Mouse (Mus musculus) common myeloid progenitor, adult 5-6 weeks (primary cell): ENCODE data around the gene Krt7. TPM values are rescaled to one million over a fixed set of nuclear protein-coding genes. Genes with fewer than 3 reads are reported as not detected.

Source experiments
- ATAC-seq: replicated peaks from 2 replicates; pipeline ENCODE4 v1.8.0; 2016; ENCODE audit warnings: low read depth, mild to moderate bottlenecking, moderate TSS enrichment, inconsistent platforms; ENCODE audit not compliant: poor library complexity, severe bottlenecking
- total RNA-seq: library from RNA; stranded (forward); fragments of 200-1000, 187-1606 nt; gene quantifications from 2 replicates; pipeline ENCODE4 v1.2.3, GENCODE M21; 2017

The Krt7 gene
- total RNA-seq, 1 experiment from 2014 or later: 0.96 TPM

GRCm38 (mm10) chr15:101375956-101376775 is 34.7 kb upstream of the Krt7 start:
- no peak for ATAC-seq

GRCm38 (mm10) chr15:101376776-101377061 is 34.1 kb upstream of the Krt7 start:
- ATAC-seq: no peak

DNA sequence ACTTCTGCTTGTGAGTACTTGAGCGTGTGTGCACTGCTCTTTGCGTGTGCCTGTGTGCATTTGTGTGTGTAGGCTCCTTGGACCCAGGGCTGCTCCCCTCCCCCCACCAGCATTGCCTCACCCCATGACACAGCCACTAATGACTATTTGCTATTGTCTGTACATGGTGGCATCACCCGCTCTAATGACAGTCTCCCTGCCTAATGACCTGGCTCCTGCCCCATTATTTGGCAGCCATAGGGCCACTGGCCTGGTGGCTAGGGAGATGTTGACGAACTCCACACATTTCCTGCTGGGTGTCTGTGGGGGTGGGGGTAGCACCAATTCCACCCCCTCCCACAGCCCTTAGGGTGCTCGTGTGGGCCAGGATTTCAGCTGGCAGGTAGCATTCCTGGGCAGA is 32.2 kb upstream of the Krt7 start:
- no peak for ATAC-seq

- no peak for ATAC-seq
Observed at GRCm38 (mm10) chr15:101381758-101382157, 29.1 kb upstream of the Krt7 start.

GRCm38 (mm10) chr15:101382811-101383210 is 28.0 kb upstream of the Krt7 start:
- no peak for ATAC-seq

DNA sequence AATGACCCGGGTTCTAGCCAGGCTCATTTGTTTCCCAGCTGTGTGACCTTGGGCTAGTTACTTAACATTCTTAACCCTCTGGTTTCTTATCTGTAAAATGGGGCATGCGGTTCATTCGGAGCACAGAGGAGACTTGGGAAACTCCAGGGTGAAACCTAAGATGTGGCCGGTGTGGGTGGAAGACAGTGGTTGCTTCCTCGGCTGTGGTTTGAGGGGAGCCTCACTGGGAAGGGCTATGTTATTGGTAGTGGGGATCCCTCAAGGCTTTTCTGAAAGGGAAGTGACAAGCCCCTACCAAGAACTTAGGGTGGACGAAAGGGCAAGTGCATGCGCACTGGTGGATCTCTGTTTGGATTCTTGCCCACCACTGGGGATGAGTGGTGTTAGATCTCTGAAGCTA is 26.2 kb upstream of the Krt7 start:
- peak; percentile 30; the same call in 1 of the 2 replicates for ATAC-seq

DNA sequence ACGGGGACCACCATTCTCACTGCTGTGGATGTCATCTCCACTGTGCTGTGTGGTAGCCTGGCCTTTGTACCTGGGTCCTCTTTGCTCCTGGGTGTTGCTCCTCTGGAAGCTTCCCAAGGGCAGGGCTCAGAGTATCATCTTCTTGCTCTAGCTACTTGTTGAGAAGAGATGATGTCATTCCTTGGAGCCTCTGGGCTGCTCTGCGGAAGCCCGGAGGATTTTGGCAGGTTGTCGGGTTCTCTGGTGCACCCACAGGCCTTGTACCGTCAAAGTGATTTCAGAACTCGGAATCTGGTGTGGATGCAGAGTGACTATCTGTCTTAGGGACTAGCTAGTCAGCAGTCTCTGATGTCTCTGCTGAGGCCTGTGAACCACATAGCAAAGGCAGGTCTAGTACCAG is 25.8 kb upstream of the Krt7 start:
- ATAC-seq: no peak

GRCm38 (mm10) chr15:101387176-101387575 is 23.7 kb upstream of the Krt7 start:
- ATAC-seq: no peak

- peak; percentile 80 for ATAC-seq
Observed at GRCm38 (mm10) chr15:101388034-101388541, 22.8 kb upstream of the Krt7 start.

- no peak for ATAC-seq
Observed at GRCm38 (mm10) chr15:101390203-101390602, 20.6 kb upstream of the Krt7 start.

GRCm38 (mm10) chr15:101392251-101392650 is 18.6 kb upstream of the Krt7 start:
- ATAC-seq: no peak

GRCm38 (mm10) chr15:101394908-101395307 is 15.9 kb upstream of the Krt7 start:
- no peak for ATAC-seq

DNA sequence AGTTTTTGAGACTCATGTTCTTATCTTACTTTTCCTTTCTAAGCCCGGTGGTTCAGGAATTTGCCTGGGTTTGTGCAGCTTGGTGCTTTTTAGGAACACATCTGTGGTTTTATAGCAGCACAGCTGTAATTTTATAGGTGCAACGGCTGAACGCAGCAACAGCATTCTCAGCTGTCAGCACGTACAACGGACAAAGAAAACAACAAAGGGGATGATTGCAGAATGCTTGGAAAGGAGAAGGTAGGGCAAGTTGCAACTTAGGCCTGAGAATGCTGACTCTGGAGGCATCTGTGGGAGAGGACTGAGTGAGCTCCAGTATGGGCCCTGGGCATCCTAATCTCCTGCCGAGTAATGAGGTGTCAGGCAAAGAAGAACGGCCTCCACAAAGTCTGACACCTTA is 14.4 kb upstream of the Krt7 start:
- no peak for ATAC-seq

DNA sequence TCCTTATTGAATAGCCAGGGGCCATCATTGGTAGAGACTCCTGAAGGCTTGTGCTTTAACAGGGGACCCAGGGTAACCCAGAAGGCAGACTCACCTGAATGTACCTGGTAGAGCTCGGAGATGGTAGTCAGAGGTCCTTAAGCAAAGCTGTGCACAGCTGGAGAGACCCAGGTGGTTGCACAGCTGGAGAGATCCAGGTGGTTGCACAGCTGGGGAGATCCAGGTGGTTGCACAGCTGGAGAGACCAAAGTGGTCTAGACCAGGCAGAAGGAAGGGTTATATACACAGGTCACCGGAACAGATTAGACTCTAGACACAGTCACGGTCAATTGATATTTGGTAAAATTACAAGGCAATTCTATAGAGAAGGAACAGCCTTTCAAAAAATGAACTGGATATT is 13.9 kb upstream of the Krt7 start:
- no peak for ATAC-seq

- ATAC-seq: no peak
Observed at GRCm38 (mm10) chr15:101397683-101398082, 13.2 kb upstream of the Krt7 start.

GRCm38 (mm10) chr15:101398269-101398668 is 12.6 kb upstream of the Krt7 start:
- no peak for ATAC-seq

- no peak for ATAC-seq
Observed at GRCm38 (mm10) chr15:101412188-101412587, 1.3 kb downstream of the Krt7 start.

GRCm38 (mm10) chr15:101413916-101414635 is 3.2 kb downstream of the Krt7 start:
- ATAC-seq: no peak

GRCm38 (mm10) chr15:101414807-101415565 is 4.1 kb downstream of the Krt7 start:
- ATAC-seq: no peak

GRCm38 (mm10) chr15:101418950-101419349 is 8.1 kb downstream of the Krt7 start:
- ATAC-seq: no peak

GRCm38 (mm10) chr15:101420903-101421302 is 10.1 kb downstream of the Krt7 start:
- no peak for ATAC-seq
